In genomic region chr9:58009588-58009987, GRCm38 (mm10) we compare ENCODE assay signal across 10 mouse cellular contexts. TPM values are rescaled to one million over a fixed set of nuclear protein-coding genes. Genes with fewer than 3 reads are reported as not detected.
DNase-seq lines count a peak whose midpoint lies in the region; ATAC-seq and TF ChIP-seq lines count a peak whose summit lies in the region.
"Had no signal": no experiment of that assay in that cellular context is flagged by ENCODE, and none has a peak within 500 bp of the region (broad histone marks: within the 10 kb centered on the region; RNA-seq: fewer than 3 reads in every experiment).

No protein-coding gene starts in this region.

- no peaks in the 10 kb centered on the region for H3K36me3 ChIP-seq in thymus, adult 2 months (ENCODE audit: control insufficient read depth, insufficient read depth, low read length)
- no peaks in the 10 kb centered on the region for H3K36me3 ChIP-seq in midbrain, embryonic 10.5 days
- H3K36me3 ChIP-seq: lung, embryonic 15.5 days had no signal

- no peaks in the 10 kb centered on the region for H3K27me3 ChIP-seq in thymus, adult 2 months (ENCODE audit: control insufficient read depth, insufficient read depth, low read length)
- H3K27me3 ChIP-seq in midbrain, embryonic 10.5 days (ENCODE audit: low read depth, poor library complexity, severe bottlenecking): no peaks in the 10 kb centered on the region
- H3K27me3 ChIP-seq: lung, embryonic 15.5 days had no signal

- DNase-seq in cerebellum, postnatal 10 days: peak; percentile 48 to 51
- DNase-seq in cerebellum, postnatal 36 days: no peak
- peak; percentile 31 for DNase-seq in thymus, postnatal 14 days
- DNase-seq in thymus, adult 2 months: no peak
- no peak for DNase-seq in midbrain, embryonic 10.5 days (ENCODE audit: low spot score)
- no peak for DNase-seq in right cerebral cortex, postnatal 25 days
- DNase-seq in kidney, postnatal 10 days: no peak
- DNase-seq: cerebellum, adult 11 months had no signal

- no peak for ATAC-seq in erythroid progenitor cell, adult 5-6 weeks (replicated peaks; ENCODE audit: low FRiP score, poor library complexity, severe bottlenecking)

- no peak for TF ChIP-seq CTCF in thymus, adult 2 months (IDR thresholded peaks at IDR 0.05; ENCODE audit: borderline replicate concordance, control insufficient read depth, extremely low read depth, insufficient read depth, low read length, poor library complexity)

- H3K4me1 ChIP-seq in thymus, adult 2 months (replicated peaks; ENCODE audit: control insufficient read depth, insufficient read depth, low read length): peaks cover 9% of the 10 kb centered on the region
- H3K4me1 ChIP-seq in midbrain, embryonic 10.5 days: peaks cover 33% of the 10 kb centered on the region

- TF ChIP-seq POLR2A in thymus, adult 2 months (IDR thresholded peaks at IDR 0.05; ENCODE audit: control insufficient read depth, extremely low read depth, insufficient read depth, low read length, poor library complexity): no peak

- H3K27ac ChIP-seq in thymus, adult 2 months (ENCODE audit: control insufficient read depth, insufficient read depth, low read length): no peak overlapping the region
- peak overlapping the region; percentile 91 for H3K27ac ChIP-seq in midbrain, embryonic 10.5 days (replicated peaks)
- H3K27ac ChIP-seq: lung, embryonic 15.5 days had no signal

- no peaks in the 10 kb centered on the region for H3K9me3 ChIP-seq in midbrain, embryonic 10.5 days (replicated peaks)
- H3K9me3 ChIP-seq: lung, embryonic 15.5 days had no signal

- H3K4me3 ChIP-seq in thymus, adult 2 months (ENCODE audit: control insufficient read depth, insufficient read depth, low read length): no peak overlapping the region
- H3K4me3 ChIP-seq in midbrain, embryonic 10.5 days: no peak overlapping the region
- H3K4me3 ChIP-seq: lung, embryonic 15.5 days had no signal

- 77% methylated on average over 3 of the region's 3 CpGs for WGBS in thymus, adult 2 months
- 56% methylated on average over 3 of the region's 3 CpGs for WGBS in midbrain, embryonic 10.5 days

RNA-seq across cellular contexts. Expression of gene Cyp11a1, which starts 3.4 kb away (rescaled TPM):
- polyA plus RNA-seq in thymus, adult 2 months (2012; rRNA removed): 0.84 and 1.3 TPM in 2 replicates
- polyA plus RNA-seq in midbrain, embryonic 10.5 days (2016; fragmentation: Nextera tagmentation; extraction: Ambion mirVana): 0.07 and 0.09 TPM in 2 replicates
- total RNA-seq in erythroid progenitor cell, adult 5-6 weeks (2015; ENCODE audit: low replicate concordance): 5.0 TPM in 1 of 2 replicates, not detected in the other
- 1.3 TPM in 1 of 2 replicates, not detected in the other for total RNA-seq in erythroid progenitor cell, adult 5-6 weeks (2017; ENCODE audit: low replicate concordance)

RNA-seq across cellular contexts. Expression of gene Stra6, which starts 54.0 kb away (rescaled TPM):
- polyA plus RNA-seq in thymus, adult 2 months (2012; rRNA removed): 5.2 and 6.1 TPM in 2 replicates
- polyA plus RNA-seq in midbrain, embryonic 10.5 days (2016; fragmentation: Nextera tagmentation; extraction: Ambion mirVana): 15.2 TPM in 2 replicates
- not detected in 2 replicates for total RNA-seq in erythroid progenitor cell, adult 5-6 weeks (2015; ENCODE audit: low replicate concordance)
- total RNA-seq in erythroid progenitor cell, adult 5-6 weeks (2017; ENCODE audit: low replicate concordance): not detected in 2 replicates

Comparison
In these comparisons a context has a peak if more than half of its experiments do, and no peak if none do; other contexts are left out.
1. DNase-seq: peak in cerebellum, postnatal 10 days (2 of 2) and thymus, postnatal 14 days (single experiment); none in cerebellum, postnatal 36 days (0 of 2), thymus, adult 2 months (single experiment), midbrain, embryonic 10.5 days (single experiment), right cerebral cortex, postnatal 25 days (single experiment) and kidney, postnatal 10 days (single experiment).